Mouse (Mus musculus) Patski (cell line): ENCODE results near the gene Srgap1. TPM values are rescaled to one million over a fixed set of nuclear protein-coding genes. Genes with fewer than 3 reads are reported as not detected.

Source experiments
- ATAC-seq: fragments of 100-300 bp; one replicate; pipeline ENCODE4 v1.8.0; 2021
- CTCF ChIA-PET: fragments of 350-600 bp; sonication (Branson Sonifier 250); formaldehyde crosslinking; loops from one replicate; lab custom pipeline; 2022; ENCODE audit warnings: inconsistent platforms; lab: Charles Lee
- POLR2A ChIA-PET: fragments of 350-600 bp; sonication (Branson Sonifier 250); formaldehyde crosslinking; loops from one replicate; lab custom pipeline; 2022; ENCODE audit warnings: antibody characterized with exemption, inconsistent platforms; lab: Charles Lee
- DNase-seq: peaks from one replicate; pipeline ENCODE4 v3.0.0-alpha.2; 2011; ENCODE audit warnings: low read depth, low spot score
- H3K27me3 ChIP-seq: fragments of 371-371 bp; one replicate; pipeline ENCODE4 v1.5.1; 2021
- CTCF ChIP-seq: fragments of 100-300 bp; IDR thresholded peaks from one replicate; pipeline ENCODE4 v1.5.1; 2021
- in situ Hi-C: fragments of 300-500 bp; cut with MboI; formaldehyde crosslinking; loops from 3 replicates; pipeline ENCODE4 v1.11.1; 2018; ENCODE audit warnings: low pct_unique_long_range_greater_than_20kb, mixed read lengths
- polyA plus RNA-seq: library from polyadenylated mRNA; unstranded; gene quantifications from one replicate; pipeline ENCODE4 v1.2.3, GENCODE M21; 2021

Gene Srgap1
- polyA plus RNA-seq, 1 experiment from 2014 or later: 17.4 TPM

GRCm38 (mm10) chr10:121998806-121999205, 48.3 kb downstream of the Srgap1 start:
- no peak for TF ChIP-seq CTCF
- in situ Hi-C loops: no loop called here

GRCm38 (mm10) chr10:121996500-121996899, 50.6 kb downstream of the Srgap1 start:
- TF ChIP-seq CTCF: no peak
- CTCF ChIA-PET: interaction anchor here (1.4 to 2.5 kb wide), 2 partner anchors 9 to 15 kb away, joined by 4 to 7 read pairs; no protein-coding TSS in a partner anchor
- POLR2A ChIA-PET: interaction anchor here (0.6 kb wide), 1 partner anchor 28 kb away, joined by 3 read pairs; no protein-coding TSS in a partner anchor
- no peaks in the 10 kb centered on the region for H3K27me3 ChIP-seq
- in situ Hi-C loops: no loop called here
- DNase-seq (no peak), ATAC-seq (no peak)

More at GRCm38 (mm10) chr10:121998806-121999205, 48.3 kb downstream of the Srgap1 start:
- no peaks in the 10 kb centered on the region for H3K27me3 ChIP-seq
- POLR2A ChIA-PET: no interaction called here
- DNase-seq: no peak
- ATAC-seq: no peak
- CTCF ChIA-PET: no interaction called here

GRCm38 (mm10) chr10:121995448-121995847, 51.7 kb downstream of the Srgap1 start:
- no peak for TF ChIP-seq CTCF

GRCm38 (mm10) chr10:121994660-121995059, 52.5 kb downstream of the Srgap1 start:
- CTCF ChIA-PET: no interaction called here
- DNase-seq (no peak), ATAC-seq (no peak)
- TF ChIP-seq CTCF: no peak
- no peaks in the 10 kb centered on the region for H3K27me3 ChIP-seq
- POLR2A ChIA-PET: no interaction called here
- in situ Hi-C loops: no loop called here

More at GRCm38 (mm10) chr10:121995448-121995847, 51.7 kb downstream of the Srgap1 start:
- DNase-seq (no peak), ATAC-seq (no peak)
- H3K27me3 ChIP-seq: no peaks in the 10 kb centered on the region
- ChIA-PET POLR2A (interaction anchor here (0.9 kb wide), 1 partner anchor 36 kb away, joined by 3 read pairs; no protein-coding TSS in a partner anchor), CTCF (interaction anchor here (0.6 to 2.5 kb wide), 3 partner anchors 16 to 319 kb away, joined by 3 to 7 read pairs (median 3); no protein-coding TSS in a partner anchor)
- in situ Hi-C loops: no loop called here

- in situ Hi-C loops: no loop called here
- ATAC-seq: no peak
- POLR2A ChIA-PET: no interaction called here
- no peak for TF ChIP-seq CTCF
- DNase-seq: no peak
- no peaks in the 10 kb centered on the region for H3K27me3 ChIP-seq
- CTCF ChIA-PET: no interaction called here
Observed at GRCm38 (mm10) chr10:121992609-121993008, 54.5 kb downstream of the Srgap1 start.

GRCm38 (mm10) chr10:121986997-121987396, 60.1 kb downstream of the Srgap1 start:
- no peaks in the 10 kb centered on the region for H3K27me3 ChIP-seq
- ChIA-PET CTCF (interaction anchor here (1.5 kb wide), 1 partner anchor 19 kb away, joined by 3 read pairs; no protein-coding TSS in a partner anchor), POLR2A (no interaction called here)
- ATAC-seq (no peak), DNase-seq (no peak)
- no peak for TF ChIP-seq CTCF
- in situ Hi-C loops: no loop called here

- ATAC-seq: no peak
- H3K27me3 ChIP-seq: no peaks in the 10 kb centered on the region
- no peak for TF ChIP-seq CTCF
- POLR2A ChIA-PET: interaction anchor here (1.1 kb wide), 1 partner anchor 125 kb away, joined by 3 read pairs; no protein-coding TSS in a partner anchor
- DNase-seq: no peak
- CTCF ChIA-PET: interaction anchor here (1.3 kb wide), 1 partner anchor 14 kb away, joined by 4 read pairs; no protein-coding TSS in a partner anchor
- in situ Hi-C loops: no loop called here
Observed at GRCm38 (mm10) chr10:121984887-121985286, 62.2 kb downstream of the Srgap1 start.

- DNase-seq (no peak), ATAC-seq (no peak)
- TF ChIP-seq CTCF: no peak
- ChIA-PET POLR2A (interaction anchor here (1.1 kb wide), 1 partner anchor 124 kb away, joined by 3 read pairs; no protein-coding TSS in a partner anchor), CTCF (interaction anchor here (1.3 kb wide), 1 partner anchor 13 kb away, joined by 4 read pairs; no protein-coding TSS in a partner anchor)
- in situ Hi-C loops: no loop called here
- H3K27me3 ChIP-seq: no peaks in the 10 kb centered on the region
Observed at GRCm38 (mm10) chr10:121983993-121984610, 63.0 kb downstream of the Srgap1 start.

- no peak for TF ChIP-seq CTCF
- in situ Hi-C loops: no loop called here
- H3K27me3 ChIP-seq: no peaks in the 10 kb centered on the region
- ATAC-seq (no peak), DNase-seq (no peak)
- ChIA-PET CTCF (no interaction called here), POLR2A (interaction anchor here (0.8 kb wide), 1 partner anchor 11 kb away, joined by 3 read pairs; no protein-coding TSS in a partner anchor)
Observed at GRCm38 (mm10) chr10:121975330-121975729, 71.8 kb downstream of the Srgap1 start.

GRCm38 (mm10) chr10:121974591-121974990, 72.5 kb downstream of the Srgap1 start:
- CTCF ChIA-PET: no interaction called here
- ATAC-seq (no peak), DNase-seq (no peak)

GRCm38 (mm10) chr10:121973281-121973680, 73.8 kb downstream of the Srgap1 start:
- H3K27me3 ChIP-seq: no peaks in the 10 kb centered on the region
- ChIA-PET POLR2A (no interaction called here), CTCF (no interaction called here)
- ATAC-seq (no peak), DNase-seq (no peak)
- no peak for TF ChIP-seq CTCF
- in situ Hi-C loops: no loop called here

More at GRCm38 (mm10) chr10:121974591-121974990, 72.5 kb downstream of the Srgap1 start:
- TF ChIP-seq CTCF: no peak
- H3K27me3 ChIP-seq: no peaks in the 10 kb centered on the region
- POLR2A ChIA-PET: no interaction called here
- in situ Hi-C loops: no loop called here
